Mouse (Mus musculus): ENCODE measurements at regions not wholly inside any gene's neighbourhood (a gene's known extent, or its start where the extent isn't known, plus 50 kb on each side); places are given as distances from the start of the nearest gene placed in this dataset.

DNA sequence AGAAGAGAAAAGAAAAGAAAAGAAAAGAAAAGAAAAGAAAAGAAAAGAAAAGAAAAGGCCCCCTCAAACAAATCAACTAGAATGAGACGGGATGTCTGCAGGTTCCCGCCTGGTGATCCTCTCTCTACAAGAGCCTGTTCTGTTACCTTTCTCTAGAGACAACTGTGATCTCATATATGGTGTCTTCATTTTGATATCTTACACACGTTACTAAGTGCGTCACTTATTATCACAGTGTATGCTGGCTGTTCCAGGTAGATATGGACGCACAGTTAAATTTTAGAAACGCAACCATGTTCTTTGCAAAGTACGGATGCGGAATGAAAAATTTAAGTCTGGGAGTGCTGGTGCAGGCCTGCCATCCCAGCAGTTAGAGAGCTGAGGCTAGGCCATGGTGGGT is 53.2 kb upstream of the Slc38a2 start:
- intact Hi-C loops (cut with DNase I), result loop anchor here (5.0 kb wide), 1 partner anchor 40 kb away; no protein-coding TSS in a partner anchor
- no peak for DNase-seq

DNA sequence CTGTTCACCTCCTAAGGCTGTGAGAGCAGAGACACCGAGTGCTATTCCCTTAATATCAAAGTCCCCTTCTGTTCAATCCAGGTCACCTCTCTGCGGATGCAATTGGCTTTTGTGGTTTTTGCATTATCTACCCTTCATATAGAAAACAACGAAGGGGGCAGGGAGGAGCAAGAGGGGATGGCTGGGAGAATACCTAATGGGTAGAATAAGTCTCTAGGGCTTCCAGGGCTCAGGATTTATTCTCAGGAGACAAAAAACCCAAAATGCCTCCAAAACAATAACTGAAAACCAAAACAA is 52.5 kb upstream of the Slc38a2 start:
- intact Hi-C loops (cut with DNase I), result loop anchor here (5.0 kb wide), 1 partner anchor 40 kb away; no protein-coding TSS in a partner anchor
- no peak for DNase-seq

DNA sequence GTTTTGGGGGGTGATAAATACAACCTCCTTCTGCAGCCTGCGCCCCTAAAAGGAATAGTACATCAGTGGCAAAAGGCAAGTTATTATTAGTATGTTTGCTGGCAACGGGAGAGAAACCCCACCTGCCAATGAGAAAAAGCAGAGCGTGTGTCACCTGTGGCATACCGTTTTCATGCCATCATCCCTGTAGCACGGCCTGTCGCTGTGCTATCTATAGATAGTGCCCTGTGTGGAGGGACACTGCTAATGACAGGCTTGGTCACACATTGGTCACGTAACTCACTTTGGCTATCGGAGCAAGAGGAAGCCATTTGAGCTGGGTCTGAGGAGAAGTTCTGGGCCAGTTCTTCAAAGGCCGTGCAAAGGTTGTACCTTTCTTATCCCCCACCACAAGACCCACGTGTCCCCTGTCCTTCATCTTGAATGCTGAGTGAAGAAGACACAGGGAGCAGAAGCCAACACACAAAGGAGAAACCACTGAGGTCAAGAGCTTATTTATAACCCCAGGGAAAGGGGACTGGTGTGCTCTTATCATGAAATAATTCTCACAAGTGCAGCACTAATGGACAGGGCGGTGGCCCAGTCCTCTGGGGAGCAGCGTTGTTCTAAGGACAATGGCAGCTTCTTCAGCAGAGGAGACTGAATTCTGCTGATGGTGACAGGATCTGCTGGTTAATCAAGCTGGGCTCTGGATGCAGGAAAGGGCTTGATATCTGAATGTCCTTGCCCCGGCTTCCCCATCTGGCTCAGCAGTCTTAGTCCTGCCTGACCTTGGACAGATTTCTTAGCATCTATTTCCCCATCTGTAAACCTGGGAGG is 51.9 kb upstream of the Slc38a2 start:
- peak in 1 of 2 experiments; percentile 51 for DNase-seq
- intact Hi-C loops (cut with DNase I), result loop anchor here (5.0 kb wide), 1 partner anchor 41 kb away; no protein-coding TSS in a partner anchor

GRCm38 (mm10) chr15:96749534-96750256 is 50.2 kb upstream of the Slc38a2 start:
- intact Hi-C loops (cut with DNase I), result loop anchor here (2.0 to 5.0 kb wide), 3 partner anchors 43 to 83 kb away; partner anchors contain the start of gene Slc38a2
- DNase-seq, result no peak
